Mouse (Mus musculus) thymus, postnatal 25 days (tissue): ENCODE results near the gene Mindy4.

Experiments used
- DNase-seq: peaks from one replicate; pipeline ENCODE4 v3.0.0; 2022

Mindy4 gene

GRCm38 (mm10) chr6:55210423-55211365 is 7.5 kb downstream of the Mindy4 start:
- DNase-seq = no peak

GRCm38 (mm10) chr6:55214541-55214940 is 11.4 kb downstream of the Mindy4 start:
- no peak for DNase-seq

GRCm38 (mm10) chr6:55218232-55218631 is 15.0 kb downstream of the Mindy4 start:
- DNase-seq = no peak

GRCm38 (mm10) chr6:55223986-55224385 is 20.8 kb downstream of the Mindy4 start:
- DNase-seq = no peak

GRCm38 (mm10) chr6:55230048-55230447 is 26.9 kb downstream of the Mindy4 start:
- DNase-seq = no peak

- DNase-seq = no peak
These were observed 28.9 kb downstream of the Mindy4 start for GRCm38 (mm10) chr6:55232101-55232500.

- DNase-seq = peak; percentile 28
These were observed 29.5 kb downstream of the Mindy4 start for GRCm38 (mm10) chr6:55232524-55233264.

GRCm38 (mm10) chr6:55233326-55233725 is 30.1 kb downstream of the Mindy4 start:
- no peak for DNase-seq

GRCm38 (mm10) chr6:55234636-55235035 is 31.5 kb downstream of the Mindy4 start:
- no peak for DNase-seq

GRCm38 (mm10) chr6:55235733-55236132 is 32.5 kb downstream of the Mindy4 start:
- DNase-seq = no peak

- no peak for DNase-seq
These were observed 36.7 kb downstream of the Mindy4 start for GRCm38 (mm10) chr6:55239931-55240330.

GRCm38 (mm10) chr6:55240591-55241260 is 37.5 kb downstream of the Mindy4 start:
- no peak for DNase-seq

GRCm38 (mm10) chr6:55241479-55241878 is 38.3 kb downstream of the Mindy4 start:
- no peak for DNase-seq

GRCm38 (mm10) chr6:55245680-55246079 is 42.5 kb downstream of the Mindy4 start:
- no peak for DNase-seq

- DNase-seq = no peak
These were observed 43.3 kb downstream of the Mindy4 start for GRCm38 (mm10) chr6:55246441-55246840.

GRCm38 (mm10) chr6:55246911-55247438 is 43.8 kb downstream of the Mindy4 start:
- no peak for DNase-seq

- no peak for DNase-seq
These were observed 46.1 kb downstream of the Mindy4 start for GRCm38 (mm10) chr6:55249263-55249662.

- DNase-seq = no peak
These were observed 47.6 kb downstream of the Mindy4 start for GRCm38 (mm10) chr6:55250809-55251208.

- no peak for DNase-seq
These were observed 48.4 kb downstream of the Mindy4 start for GRCm38 (mm10) chr6:55251596-55251995.

- DNase-seq = no peak
These were observed 49.6 kb downstream of the Mindy4 start for GRCm38 (mm10) chr6:55252731-55253247.

GRCm38 (mm10) chr6:55256500-55257191 is 53.5 kb downstream of the Mindy4 start:
- DNase-seq = peak; percentile 58

GRCm38 (mm10) chr6:55257246-55257645 is 54.1 kb downstream of the Mindy4 start:
- peak; percentile 16 for DNase-seq
